Mouse (Mus musculus) stomach, postnatal 0 days (tissue): Measurements from ENCODE around the gene Olfr980. TPM values are rescaled to one million over a fixed set of nuclear protein-coding genes. Genes with fewer than 3 reads are reported as not detected.
"Not testable (repeated sequence)": the region's sequence is repeated elsewhere in the genome, so short reads cannot be mapped to it uniquely, and the experiment has no call there.

Experiments
- ATAC-seq: fragments of 200-750 bp; cut with Nextera tagmentation; 2 replicates; pipeline ENCODE4 v1.8.0; 2017; ENCODE audit not compliant: low FRiP score, low TSS enrichment
- DNase-seq: peaks from one replicate; pipeline ENCODE4 v3.0.0-alpha.2; 2016; ENCODE audit warnings: low spot score
- H3K27ac ChIP-seq: fragments of 300-500 bp; sonication (generic); replicated peaks from 2 replicates; pipeline ENCODE4 v1.5.1; 2014; ENCODE audit warnings: mild to moderate bottlenecking, control low read depth
- H3K27me3 ChIP-seq: fragments of 300-500 bp; sonication (generic); 2 replicates; pipeline ENCODE4 v1.6.1; 2014; ENCODE audit warnings: low read length; ENCODE audit not compliant: control insufficient read depth, insufficient read depth
- H3K36me3 ChIP-seq: fragments of 300-500 bp; sonication (generic); 2 replicates; pipeline ENCODE4 v1.6.1; 2014; ENCODE audit warnings: low read length, mixed read lengths; ENCODE audit not compliant: control insufficient read depth, insufficient read depth
- H3K4me1 ChIP-seq: fragments of 300-500 bp; sonication (generic); replicated peaks from 2 replicates; pipeline ENCODE4 v1.6.1; 2014; ENCODE audit warnings: antibody characterized with exemption; ENCODE audit not compliant: control insufficient read depth, insufficient read depth
- H3K4me2 ChIP-seq: fragments of 300-500 bp; sonication (generic); replicated peaks from 2 replicates; pipeline ENCODE4 v1.6.1; 2014; ENCODE audit warnings: low read depth, mild to moderate bottlenecking, control low read depth, moderate library complexity
- H3K4me3 ChIP-seq: fragments of 300-500 bp; sonication (generic); 2 replicates; pipeline ENCODE4 v1.5.1; 2014; ENCODE audit warnings: low read depth, low read length, control low read depth
- H3K9ac ChIP-seq: fragments of 300-500 bp; sonication (generic); 2 replicates; pipeline ENCODE4 v1.6.1; 2014; ENCODE audit warnings: mild to moderate bottlenecking, low read length, control low read depth, mixed read lengths
- H3K9me3 ChIP-seq: fragments of 300-500 bp; sonication (generic); 2 replicates; pipeline ENCODE4 v1.6.1; 2016; ENCODE audit warnings: low read length; ENCODE audit not compliant: control insufficient read depth
- CTCF ChIP-seq: IDR thresholded peaks from 2 replicates; pipeline ENCODE4 v1.5.1; 2016; ENCODE audit warnings: antibody characterized with exemption, low read depth, mild to moderate bottlenecking, moderate library complexity
- EP300 ChIP-seq: optimal IDR thresholded peaks from 2 replicates; pipeline ENCODE3; 2016; ENCODE audit warnings: antibody characterized with exemption
- WGBS: fragments of 180-500 bp; shearing (Covaris S2); extraction: QIAGEN DNeasy Blood & Tissue Kit; methylation state at CpG from one replicate; pipeline ENCODE4 v1.1.7; 2014; 5-methylcytosine and 5-hydroxymethylcytosine counted together
- polyA plus RNA-seq: library from polyadenylated mRNA; unstranded; fragments of >200 nt; fragmentation: Nextera tagmentation; extraction: Ambion mirVana; gene quantifications from 2 replicates; pipeline ENCODE4 v1.2.1, GENCODE M21; 2015

The Olfr980 gene
- polyA plus RNA-seq, result not detected in 2 replicates

GRCm38 (mm10) chr9:40009482-40009881 is at the start of gene Olfr980:
Gene Olfr980, minus strand, starts transcription at chr9:40009582.
- no peak within 1 kb of the TSS for H3K4me2 ChIP-seq
- no peak within 1 kb of the TSS for H3K4me3 ChIP-seq
- H3K27me3 ChIP-seq, result no peaks in the 10 kb centered on the region
- DNase-seq, result no peak
- no peak for TF ChIP-seq CTCF
- no peak for TF ChIP-seq EP300
- H3K9me3 ChIP-seq, result no peaks in the 10 kb centered on the region
- no peaks in the 10 kb centered on the region for H3K4me1 ChIP-seq
- no peak for ATAC-seq
- WGBS, result 79% methylated on average over 1 of the region's 1 CpGs
- H3K9ac ChIP-seq, result no peak within 1 kb of the TSS
- no peaks in the 10 kb centered on the region for H3K36me3 ChIP-seq
- no peak within 1 kb of the TSS for H3K27ac ChIP-seq

GRCm38 (mm10) chr9:40050138-40050537 is 40.8 kb upstream of the Olfr980 start:
- TF ChIP-seq CTCF (no peak), EP300 (no peak)
- Histone ChIP-seq H3K4me3 (no peak overlapping the region), H3K9ac (no peak overlapping the region), H3K9me3 (no peaks in the 10 kb centered on the region), H3K36me3 (no peaks in the 10 kb centered on the region), H3K27ac (no peak overlapping the region), H3K4me2 (no peak overlapping the region), H3K4me1 (no peaks in the 10 kb centered on the region), H3K27me3 (no peaks in the 10 kb centered on the region)
- no peak for DNase-seq
- no peak for ATAC-seq
- 91% methylated on average over 19 of the region's 19 CpGs for WGBS

DNA sequence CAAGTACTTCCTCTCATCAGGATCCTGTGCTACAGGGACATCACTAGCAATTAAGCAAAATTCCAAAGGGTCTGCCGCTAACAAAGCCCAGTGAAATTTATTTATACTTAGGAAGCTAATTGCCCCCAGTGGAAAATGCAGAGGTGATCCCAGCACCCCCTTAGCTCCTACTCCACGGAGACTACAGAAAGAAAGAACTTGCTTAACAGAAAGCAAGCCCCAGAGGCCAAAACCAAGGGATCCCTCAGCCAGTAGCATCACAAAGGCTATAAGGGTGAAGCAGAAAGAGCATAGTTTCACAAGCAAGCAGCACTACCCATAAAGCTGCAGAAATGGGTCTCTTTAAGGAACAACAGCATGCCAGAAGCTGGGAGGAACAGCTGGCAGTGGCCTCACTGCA is 11.8 kb upstream of the Olfr980 start, which contains the start of gene Olfr981:
Gene Olfr981 (plus strand): TSS at position 301 of the 400 bp plus-strand sequence.
- H3K4me3 ChIP-seq, result no peak within 1 kb of the TSS
- ATAC-seq, result no peak
- DNase-seq, result no peak
- no peak within 1 kb of the TSS for H3K9ac ChIP-seq
- WGBS, result 68% methylated on average over 2 of the region's 2 CpGs
- H3K9me3 ChIP-seq, result no peaks in the 10 kb centered on the region
- no peak for TF ChIP-seq EP300
- TF ChIP-seq CTCF, result no peak
- H3K27me3 ChIP-seq, result no peaks in the 10 kb centered on the region
- H3K36me3 ChIP-seq, result no peaks in the 10 kb centered on the region
- H3K4me1 ChIP-seq, result no peaks in the 10 kb centered on the region
- H3K27ac ChIP-seq, result no peak within 1 kb of the TSS
- H3K4me2 ChIP-seq, result no peak within 1 kb of the TSS

DNA sequence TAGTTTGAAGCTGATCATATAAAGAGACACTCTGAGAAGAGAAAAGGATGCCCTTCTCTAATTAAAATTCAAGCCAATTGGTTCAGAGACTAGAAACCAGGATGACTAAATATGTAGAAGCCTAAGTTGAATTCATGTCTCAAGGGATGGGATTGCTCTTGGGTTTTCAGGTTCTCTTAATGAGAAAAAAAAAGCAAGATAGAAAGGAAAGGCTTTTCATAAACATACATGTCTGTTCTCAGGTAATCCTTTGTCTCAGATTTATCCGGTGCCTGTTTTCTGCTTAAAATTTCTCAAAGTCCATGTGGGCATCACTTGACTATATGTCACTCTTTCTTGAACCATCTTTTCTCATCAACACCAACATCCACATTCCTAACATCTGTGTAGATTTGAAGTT is 6.0 kb downstream of the Olfr980 start, which contains the start of gene Olfr979:
Gene Olfr979 (minus strand): TSS at position 101 of the 400 bp plus-strand sequence.
- WGBS, result 100% methylated on average over 1 of the region's 1 CpGs
- TF ChIP-seq CTCF (no peak), EP300 (no peak)
- Histone ChIP-seq H3K9me3 (no peaks in the 10 kb centered on the region), H3K36me3 (no peaks in the 10 kb centered on the region), H3K27ac (no peak within 1 kb of the TSS), H3K9ac (no peak within 1 kb of the TSS), H3K4me2 (no peak within 1 kb of the TSS), H3K4me3 (no peak within 1 kb of the TSS), H3K27me3 (no peaks in the 10 kb centered on the region), H3K4me1 (no peaks in the 10 kb centered on the region)
- DNase-seq (no peak), ATAC-seq (no peak)

DNA sequence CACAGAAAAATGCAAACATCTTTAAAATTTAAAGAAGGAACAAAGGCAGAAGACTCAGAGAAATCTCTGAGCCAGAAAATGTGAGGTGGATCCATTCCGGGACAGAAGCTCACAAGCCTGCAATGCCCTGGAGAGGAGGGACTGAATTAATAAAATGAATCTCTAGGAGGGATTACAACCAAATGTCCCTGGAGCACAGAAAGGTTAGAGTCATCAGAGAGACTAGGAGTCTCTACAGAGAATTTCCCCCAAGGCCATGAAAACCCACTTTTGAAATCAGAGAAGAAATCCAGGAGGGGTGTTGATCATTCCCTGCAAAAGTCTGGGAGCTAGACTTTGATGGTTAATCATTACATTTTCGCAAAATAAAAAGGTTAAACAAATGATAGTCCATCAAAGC is 17.6 kb downstream of the Olfr980 start, which contains the start of gene Olfr978:
Gene Olfr978 (plus strand): TSS at position 301 of the 400 bp plus-strand sequence.
- Histone ChIP-seq H3K4me3 (no peak within 1 kb of the TSS), H3K9me3 (no peaks in the 10 kb centered on the region), H3K36me3 (no peaks in the 10 kb centered on the region), H3K9ac (no peak within 1 kb of the TSS), H3K27me3 (no peaks in the 10 kb centered on the region), H3K27ac (no peak within 1 kb of the TSS), H3K4me2 (no peak within 1 kb of the TSS), H3K4me1 (no peaks in the 10 kb centered on the region)
- no peak for ATAC-seq
- DNase-seq, result no peak
- no peak for TF ChIP-seq CTCF
- no peak for TF ChIP-seq EP300
- 77% methylated on average over 2 of the region's 2 CpGs for WGBS

- not testable (repeated sequence) for H3K4me2 ChIP-seq, DNase-seq, ATAC-seq, H3K9me3 ChIP-seq, H3K27me3 ChIP-seq, H3K9ac ChIP-seq, H3K4me1 ChIP-seq, H3K36me3 ChIP-seq, H3K4me3 ChIP-seq, H3K27ac ChIP-seq
- WGBS, result 69% methylated on average over 1 of the region's 1 CpGs
Observed at GRCm38 (mm10) chr9:39976581-39977145, 32.7 kb downstream of the Olfr980 start.

- not testable (repeated sequence) for H3K27me3 ChIP-seq
Observed at GRCm38 (mm10) chr9:39961033-39961432, 48.3 kb downstream of the Olfr980 start, which contains the start of gene Olfr976. Gene Olfr976, minus strand, starts transcription at chr9:39961133.

More at GRCm38 (mm10) chr9:39961033-39961432, 48.3 kb downstream of the Olfr980 start, which contains the start of gene Olfr976:
- not testable (repeated sequence) for DNase-seq, H3K36me3 ChIP-seq, H3K4me2 ChIP-seq, H3K4me3 ChIP-seq, H3K4me1 ChIP-seq, ATAC-seq, H3K9ac ChIP-seq, H3K9me3 ChIP-seq, H3K27ac ChIP-seq
- WGBS, result 74% methylated on average over 6 of the region's 9 CpGs
